ENCODE assay signal across 12 mouse cellular contexts in the genomic region with DNA sequence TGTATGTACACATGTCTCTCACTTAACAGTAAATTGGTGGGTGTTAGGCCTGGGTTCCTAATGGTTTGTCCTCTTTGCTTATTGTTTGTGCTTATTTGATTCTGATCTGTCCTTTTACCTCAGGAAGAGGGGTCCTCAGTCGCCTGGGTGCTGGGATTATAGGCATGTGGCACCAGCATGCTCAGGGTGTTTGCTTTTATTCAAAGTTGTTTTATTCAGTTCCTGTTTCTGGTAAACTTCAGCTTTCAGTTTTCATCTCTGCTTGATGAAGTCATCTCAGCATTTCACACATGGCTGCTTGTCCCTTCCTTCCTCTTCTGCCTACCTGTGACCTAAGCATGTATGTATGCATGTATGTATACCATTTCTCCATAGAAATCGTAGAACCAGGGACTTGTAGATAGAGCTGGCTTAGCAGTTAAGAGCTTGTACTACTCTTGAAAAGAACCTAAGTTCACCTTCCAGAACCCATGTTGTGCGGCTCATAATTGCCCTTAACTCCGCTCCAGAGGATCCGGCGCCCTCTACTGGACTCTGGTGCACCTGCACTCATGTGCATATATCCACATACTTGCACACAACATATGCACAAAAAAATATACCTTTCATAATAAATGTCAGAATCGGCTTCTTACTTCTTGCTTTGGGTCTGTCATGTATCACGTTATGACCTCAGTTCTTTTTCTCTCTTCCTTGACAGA. TPM values are rescaled to one million over a fixed set of nuclear protein-coding genes. Genes with fewer than 3 reads are reported as not detected.
DNase-seq lines count a peak whose midpoint lies in the region; ATAC-seq and TF ChIP-seq lines count a peak whose summit lies in the region.
"Had no signal": no experiment of that assay in that cellular context is flagged by ENCODE, and none has a peak within 500 bp of the region (broad histone marks: within the 10 kb centered on the region; RNA-seq: fewer than 3 reads in every experiment).

No protein-coding gene starts in this region.

- H3K4me3 ChIP-seq in heart, adult 2 months, result no peak overlapping the region
- no peak overlapping the region for H3K4me3 ChIP-seq in cortical plate, adult 2 months (ENCODE audit: insufficient read depth, low read length)

- DNase-seq in heart, adult 2 months, result no peak
- no peak for DNase-seq in heart, adult 11 months
- peak; percentile 2 for DNase-seq in retina, embryonic 14.5 days (ENCODE audit: low spot score)
- DNase-seq in retina, postnatal 1 day, result no peak
- DNase-seq in splenic B cell, adult 2 months (ENCODE audit: low read depth, low spot score), result peak; percentile 92
- no peak for DNase-seq in T-cell, adult 2 months (ENCODE audit: low spot score)
- DNase-seq: gastrocnemius, postnatal 14 days; lung, postnatal 14 days had no signal

- no peak for ATAC-seq in frontal cortex, adult (ENCODE audit: low TSS enrichment)

- no peaks in the 10 kb centered on the region for H3K36me3 ChIP-seq in heart, adult 2 months (ENCODE audit: control insufficient read depth, insufficient read depth, low read length)
- no peaks in the 10 kb centered on the region for H3K36me3 ChIP-seq in splenic B cell, adult 2 months (ENCODE audit: control insufficient read depth, insufficient read depth, low read length, poor library complexity, severe bottlenecking)

- 95% methylated on average over 8 of the region's 8 CpGs for WGBS in heart, adult 2 months

- TF ChIP-seq EP300 in heart, adult 2 months (IDR thresholded peaks at IDR 0.05; ENCODE audit: insufficient read depth, low read depth, low read length), result no peak

- H3K4me1 ChIP-seq in heart, adult 2 months (ENCODE audit: control insufficient read depth, insufficient read depth, low read length), result peaks cover 14% of the 10 kb centered on the region
- H3K4me1 ChIP-seq in cortical plate, adult 2 months (ENCODE audit: control insufficient read depth, insufficient read depth, low read length), result peaks cover 6% of the 10 kb centered on the region

- no peak overlapping the region; the same call in 1 of the 2 replicates for H3K27ac ChIP-seq in heart, adult 2 months
- no peak overlapping the region for H3K27ac ChIP-seq in cortical plate, adult 2 months (ENCODE audit: insufficient read depth, low read length)
- H3K27ac ChIP-seq: hindbrain, embryonic 14.5 days; neural tube, embryonic 15.5 days had no signal

- H3K79me2 ChIP-seq in heart, adult 2 months (replicated peaks; ENCODE audit: control insufficient read depth, insufficient read depth, low read length), result no peaks in the 10 kb centered on the region; the same call in 1 of the 2 replicates

- no peak overlapping the region for H3K9ac ChIP-seq in heart, adult 2 months (ENCODE audit: low read depth, low read length)
- H3K9ac ChIP-seq: hindbrain, embryonic 14.5 days; neural tube, embryonic 15.5 days had no signal

- no peaks in the 10 kb centered on the region for H3K27me3 ChIP-seq in heart, adult 2 months (ENCODE audit: control insufficient read depth, insufficient read depth, low read length)
- H3K27me3 ChIP-seq in splenic B cell, adult 2 months (ENCODE audit: control insufficient read depth, insufficient read depth, low read length, poor library complexity, severe bottlenecking), result no peaks in the 10 kb centered on the region
- H3K27me3 ChIP-seq: neural tube, embryonic 15.5 days had no signal

- intact Hi-C loops in heart, adult 2 months (cut with DNase I), result no loop called here

- peak; percentile 54 for TF ChIP-seq CTCF in heart, adult 2 months (IDR thresholded peaks at IDR 0.05)
- TF ChIP-seq CTCF in cortical plate, adult 2 months (IDR thresholded peaks at IDR 0.05; ENCODE audit: extremely low read depth, insufficient read depth, low read length), result 0 out of 2 replicates have a peak, but pooled peaks have one; percentile 9

- no peak for TF ChIP-seq POLR2A in heart, adult 2 months (IDR thresholded peaks at IDR 0.05; ENCODE audit: insufficient read depth, low read depth, low read length)
- no peak for TF ChIP-seq POLR2A in cortical plate, adult 2 months (IDR thresholded peaks at IDR 0.05; ENCODE audit: extremely low read depth, insufficient read depth, low read length)

RNA-seq across cellular contexts. Expression of gene Tpst1, which starts 8.2 kb away (rescaled TPM):
- total RNA-seq in heart, adult 2 months (2021), result 1 to 10 TPM; 7.4 to 9.4 TPM
- polyA plus RNA-seq in heart, adult 2 months (2012; rRNA removed), result 10.1 and 12.6 TPM in 2 replicates
- polyA plus RNA-seq in cortical plate, adult 2 months (2012; rRNA removed), result 32.8 and 33.0 TPM in 2 replicates

RNA-seq across cellular contexts. Expression of gene Crcp, which starts 52.2 kb away (rescaled TPM):
- total RNA-seq in heart, adult 2 months (2021), result 10 to 100 TPM in 1 of 2 experiments, 1 to 10 TPM in 1; 9.3 to 11.2 TPM
- polyA plus RNA-seq in heart, adult 2 months (2012; rRNA removed), result 9.5 and 10.3 TPM in 2 replicates
- polyA plus RNA-seq in cortical plate, adult 2 months (2012; rRNA removed), result 41.3 and 44.5 TPM in 2 replicates

RNA-seq across cellular contexts. Expression of gene Asl, which starts 52.3 kb away (rescaled TPM):
- total RNA-seq in heart, adult 2 months (2021), result 1 to 10 TPM; 3.2 to 4.6 TPM
- polyA plus RNA-seq in heart, adult 2 months (2012; rRNA removed), result 5.9 and 6.5 TPM in 2 replicates
- polyA plus RNA-seq in cortical plate, adult 2 months (2012; rRNA removed), result 33.0 and 33.2 TPM in 2 replicates

Comparison
In these comparisons a context has a peak if more than half of its experiments do, and no peak if none do; other contexts are left out.
1. DNase-seq: peak in retina, embryonic 14.5 days (single experiment) and splenic B cell, adult 2 months (single experiment); none in heart, adult 2 months (0 of 2), heart, adult 11 months (single experiment), retina, postnatal 1 day (single experiment) and T-cell, adult 2 months (single experiment).